Mouse (Mus musculus): ENCODE data around the gene Aknad1. TPM values are rescaled to one million over a fixed set of nuclear protein-coding genes. Genes with fewer than 3 reads are reported as not detected.

The Aknad1 gene
- not detected in 2 replicates for polyA plus RNA-seq (2014; fragmentation: Nextera tagmentation; extraction: Ambion mirVana)

- no peak within 1 kb of the TSS for H3K4me3 ChIP-seq (ENCODE audit: control insufficient read depth in 1 of 2, insufficient read depth in 1 of 2, low read depth in 1 of 2, low read length in 2 of 2)
- 46% methylated on average over 8 of the region's 8 CpGs for WGBS
- no peak for ATAC-seq (ENCODE audit: insufficient number of reproducible peaks, insufficient read depth, low FRiP score, low read depth)
Measured at GRCm38 (mm10) chr3:108739045-108739708, at the start of gene Aknad1. Gene Aknad1 (plus strand): TSS chr3:108739658.

GRCm38 (mm10) chr3:108689979-108690378 lies 49.5 kb upstream of the Aknad1 start:
- H3K4me3 ChIP-seq (ENCODE audit: control insufficient read depth in 1 of 2, insufficient read depth in 1 of 2, low read depth in 1 of 2, low read length in 2 of 2) = no peak overlapping the region
- no peak overlapping the region for H3K27ac ChIP-seq (replicated peaks in 1 of 2; ENCODE audit: control insufficient read depth in 1 of 2, insufficient read depth in 1 of 2, low read depth in 2 of 2, low read length in 2 of 2)
- H3K4me2 ChIP-seq (ENCODE audit: low read length) = no peak overlapping the region
- peaks cover 53% of the 10 kb centered on the region for H3K36me3 ChIP-seq (ENCODE audit: control insufficient read depth, insufficient read depth, low read length)
- no peak for ATAC-seq (ENCODE audit: insufficient number of reproducible peaks, insufficient read depth, low FRiP score, low read depth)
- H3K27me3 ChIP-seq (ENCODE audit: control insufficient read depth, insufficient read depth, low read length) = no peaks in the 10 kb centered on the region
- no peaks in the 10 kb centered on the region for H3K4me1 ChIP-seq (ENCODE audit: control insufficient read depth in 2 of 2, insufficient read depth in 2 of 2, low read length in 2 of 2)
- H3K9ac ChIP-seq (ENCODE audit: low read length) = no peak overlapping the region
- WGBS = 85% methylated on average over 4 of the region's 4 CpGs
- no peaks in the 10 kb centered on the region for H3K9me3 ChIP-seq (ENCODE audit: control insufficient read depth, low read length)

More at GRCm38 (mm10) chr3:108739045-108739708, at the start of gene Aknad1:
- H3K27ac ChIP-seq (replicated peaks in 1 of 2; ENCODE audit: control insufficient read depth in 1 of 2, insufficient read depth in 1 of 2, low read depth in 2 of 2, low read length in 2 of 2) = no peak within 1 kb of the TSS
- no peak within 1 kb of the TSS for H3K9ac ChIP-seq (ENCODE audit: low read length)
- no peaks in the 10 kb centered on the region; a peak in 1 of 4 replicates for H3K4me1 ChIP-seq (ENCODE audit: control insufficient read depth in 2 of 2, insufficient read depth in 2 of 2, low read length in 2 of 2)
- no peak within 1 kb of the TSS for H3K4me2 ChIP-seq (ENCODE audit: low read length)
- no peaks in the 10 kb centered on the region for H3K9me3 ChIP-seq (ENCODE audit: control insufficient read depth, low read length)
- H3K36me3 ChIP-seq (ENCODE audit: control insufficient read depth, insufficient read depth, low read length) = no peaks in the 10 kb centered on the region
- H3K27me3 ChIP-seq (ENCODE audit: control insufficient read depth, insufficient read depth, low read length) = no peaks in the 10 kb centered on the region

- Histone ChIP-seq H3K9me3 (ENCODE audit: control insufficient read depth, low read length) (no peaks in the 10 kb centered on the region), H3K4me3 (ENCODE audit: control insufficient read depth in 1 of 2, insufficient read depth in 1 of 2, low read depth in 1 of 2, low read length in 2 of 2) (no peak overlapping the region), H3K4me1 (ENCODE audit: control insufficient read depth in 2 of 2, insufficient read depth in 2 of 2, low read length in 2 of 2) (no peaks in the 10 kb centered on the region), H3K36me3 (ENCODE audit: control insufficient read depth, insufficient read depth, low read length) (peaks cover 61% of the 10 kb centered on the region), H3K27me3 (ENCODE audit: control insufficient read depth, insufficient read depth, low read length) (no peaks in the 10 kb centered on the region), H3K27ac (replicated peaks in 1 of 2; ENCODE audit: control insufficient read depth in 1 of 2, insufficient read depth in 1 of 2, low read depth in 2 of 2, low read length in 2 of 2) (no peak overlapping the region), H3K9ac (ENCODE audit: low read length) (no peak overlapping the region), H3K4me2 (ENCODE audit: low read length) (no peak overlapping the region)
- no peak for ATAC-seq (ENCODE audit: insufficient number of reproducible peaks, insufficient read depth, low FRiP score, low read depth)
- 52% methylated on average over 9 of the region's 9 CpGs for WGBS
Measured at GRCm38 (mm10) chr3:108694321-108694720, 45.1 kb upstream of the Aknad1 start.

GRCm38 (mm10) chr3:108698662-108699061 lies 40.8 kb upstream of the Aknad1 start:
- Histone ChIP-seq H3K27me3 (ENCODE audit: control insufficient read depth, insufficient read depth, low read length) (no peaks in the 10 kb centered on the region), H3K9me3 (ENCODE audit: control insufficient read depth, low read length) (no peaks in the 10 kb centered on the region), H3K27ac (replicated peaks in 1 of 2; ENCODE audit: control insufficient read depth in 1 of 2, insufficient read depth in 1 of 2, low read depth in 2 of 2, low read length in 2 of 2) (no peak overlapping the region), H3K36me3 (ENCODE audit: control insufficient read depth, insufficient read depth, low read length) (peaks cover 81% of the 10 kb centered on the region), H3K4me1 (ENCODE audit: control insufficient read depth in 2 of 2, insufficient read depth in 2 of 2, low read length in 2 of 2) (no peaks in the 10 kb centered on the region), H3K9ac (ENCODE audit: low read length) (no peak overlapping the region), H3K4me3 (ENCODE audit: control insufficient read depth in 1 of 2, insufficient read depth in 1 of 2, low read depth in 1 of 2, low read length in 2 of 2) (no peak overlapping the region), H3K4me2 (ENCODE audit: low read length) (no peak overlapping the region)
- 89% methylated on average over 8 of the region's 8 CpGs for WGBS
- ATAC-seq (ENCODE audit: insufficient number of reproducible peaks, insufficient read depth, low FRiP score, low read depth) = no peak

- Histone ChIP-seq H3K9ac (ENCODE audit: low read length) (no peak overlapping the region), H3K27me3 (ENCODE audit: control insufficient read depth, insufficient read depth, low read length) (no peaks in the 10 kb centered on the region), H3K4me1 (ENCODE audit: control insufficient read depth in 2 of 2, insufficient read depth in 2 of 2, low read length in 2 of 2) (no peaks in the 10 kb centered on the region), H3K4me2 (ENCODE audit: low read length) (no peak overlapping the region), H3K27ac (replicated peaks in 1 of 2; ENCODE audit: control insufficient read depth in 1 of 2, insufficient read depth in 1 of 2, low read depth in 2 of 2, low read length in 2 of 2) (no peak overlapping the region), H3K4me3 (ENCODE audit: control insufficient read depth in 1 of 2, insufficient read depth in 1 of 2, low read depth in 1 of 2, low read length in 2 of 2) (no peak overlapping the region), H3K9me3 (ENCODE audit: control insufficient read depth, low read length) (no peaks in the 10 kb centered on the region), H3K36me3 (ENCODE audit: control insufficient read depth, insufficient read depth, low read length) (peaks cover 73% of the 10 kb centered on the region)
- ATAC-seq (ENCODE audit: insufficient number of reproducible peaks, insufficient read depth, low FRiP score, low read depth) = no peak
- 84% methylated on average over 4 of the region's 4 CpGs for WGBS
Measured at GRCm38 (mm10) chr3:108699786-108700185, 39.7 kb upstream of the Aknad1 start.

GRCm38 (mm10) chr3:108701256-108701655 lies 38.2 kb upstream of the Aknad1 start:
- no peak for ATAC-seq (ENCODE audit: insufficient number of reproducible peaks, insufficient read depth, low FRiP score, low read depth)
- no peaks in the 10 kb centered on the region for H3K9me3 ChIP-seq (ENCODE audit: control insufficient read depth, low read length)
- H3K9ac ChIP-seq (ENCODE audit: low read length) = no peak overlapping the region
- H3K4me3 ChIP-seq (ENCODE audit: control insufficient read depth in 1 of 2, insufficient read depth in 1 of 2, low read depth in 1 of 2, low read length in 2 of 2) = no peak overlapping the region
- H3K27ac ChIP-seq (replicated peaks in 1 of 2; ENCODE audit: control insufficient read depth in 1 of 2, insufficient read depth in 1 of 2, low read depth in 2 of 2, low read length in 2 of 2) = no peak overlapping the region
- 75% methylated on average over 1 of the region's 1 CpGs for WGBS
- H3K4me2 ChIP-seq (ENCODE audit: low read length) = no peak overlapping the region
- peaks cover 60% of the 10 kb centered on the region for H3K36me3 ChIP-seq (ENCODE audit: control insufficient read depth, insufficient read depth, low read length)
- H3K4me1 ChIP-seq (ENCODE audit: control insufficient read depth in 2 of 2, insufficient read depth in 2 of 2, low read length in 2 of 2) = no peaks in the 10 kb centered on the region
- H3K27me3 ChIP-seq (ENCODE audit: control insufficient read depth, insufficient read depth, low read length) = no peaks in the 10 kb centered on the region

- Histone ChIP-seq H3K27me3 (ENCODE audit: control insufficient read depth, insufficient read depth, low read length) (no peaks in the 10 kb centered on the region), H3K36me3 (ENCODE audit: control insufficient read depth, insufficient read depth, low read length) (peaks cover 47% of the 10 kb centered on the region), H3K9me3 (ENCODE audit: control insufficient read depth, low read length) (no peaks in the 10 kb centered on the region), H3K27ac (replicated peaks in 1 of 2; ENCODE audit: control insufficient read depth in 1 of 2, insufficient read depth in 1 of 2, low read depth in 2 of 2, low read length in 2 of 2) (no peak overlapping the region), H3K9ac (ENCODE audit: low read length) (no peak overlapping the region), H3K4me3 (ENCODE audit: control insufficient read depth in 1 of 2, insufficient read depth in 1 of 2, low read depth in 1 of 2, low read length in 2 of 2) (no peak overlapping the region), H3K4me2 (ENCODE audit: low read length) (no peak overlapping the region), H3K4me1 (ENCODE audit: control insufficient read depth in 2 of 2, insufficient read depth in 2 of 2, low read length in 2 of 2) (no peaks in the 10 kb centered on the region)
- 93% methylated on average over 8 of the region's 8 CpGs for WGBS
- no peak for ATAC-seq (ENCODE audit: insufficient number of reproducible peaks, insufficient read depth, low FRiP score, low read depth)
Measured at GRCm38 (mm10) chr3:108702789-108703188, 36.7 kb upstream of the Aknad1 start.

GRCm38 (mm10) chr3:108711296-108711695 lies 28.2 kb upstream of the Aknad1 start:
- no peaks in the 10 kb centered on the region for H3K9me3 ChIP-seq (ENCODE audit: control insufficient read depth, low read length)
- WGBS = 89% methylated on average over 5 of the region's 5 CpGs
- no peak overlapping the region for H3K9ac ChIP-seq (ENCODE audit: low read length)
- H3K4me2 ChIP-seq (ENCODE audit: low read length) = no peak overlapping the region
- no peak for ATAC-seq (ENCODE audit: insufficient number of reproducible peaks, insufficient read depth, low FRiP score, low read depth)
- H3K4me1 ChIP-seq (ENCODE audit: control insufficient read depth in 2 of 2, insufficient read depth in 2 of 2, low read length in 2 of 2) = peaks cover 0 to 9% of the 10 kb centered on the region in 2 experiments; a peak in 1 of 4 replicates
- no peaks in the 10 kb centered on the region for H3K27me3 ChIP-seq (ENCODE audit: control insufficient read depth, insufficient read depth, low read length)
- H3K36me3 ChIP-seq (ENCODE audit: control insufficient read depth, insufficient read depth, low read length) = 0 out of 2 replicates have a peak, but pooled peaks cover 4% of the 10 kb centered on the region
- H3K27ac ChIP-seq (replicated peaks in 1 of 2; ENCODE audit: control insufficient read depth in 1 of 2, insufficient read depth in 1 of 2, low read depth in 2 of 2, low read length in 2 of 2) = no peak overlapping the region
- no peak overlapping the region for H3K4me3 ChIP-seq (ENCODE audit: control insufficient read depth in 1 of 2, insufficient read depth in 1 of 2, low read depth in 1 of 2, low read length in 2 of 2)
